20 mouse cellular contexts compared by ENCODE assay signal in genomic region chr16:29686141-29686540, GRCm38 (mm10).
A peak's percentile ranks its signal among the peaks of the same experiment; 100 is the strongest.
DNase-seq lines count a peak whose midpoint lies in the region; ATAC-seq and TF ChIP-seq lines count a peak whose summit lies in the region.
"Had no signal": no experiment of that assay in that cellular context is flagged by ENCODE, and none has a peak within 500 bp of the region (broad histone marks: within the 10 kb centered on the region; RNA-seq: fewer than 3 reads in every experiment).

No protein-coding gene starts in this region.

- DNase-seq in heart, adult 11 months, result peak; percentile 80
- DNase-seq in heart, postnatal 10 days, result no peak
- DNase-seq in kidney, postnatal 14 days, result peak; percentile 18
- peak; percentile 19 for DNase-seq in brain, embryonic 14.5 days (ENCODE audit: low read depth)
- peak; percentile 19 for DNase-seq in lung, postnatal 25 days (ENCODE audit: low spot score)
- DNase-seq in layer of hippocampus, postnatal 36 days, result no peak
- DNase-seq: adrenal gland, postnatal 14 days; cerebellum, adult 18-20 months; cerebellum, adult 9-11 months; cerebellum, postnatal 36 days; gastrocnemius, postnatal 36 days; heart, adult 18-20 months; heart, postnatal 36 days had no signal

- no peak overlapping the region for H3K4me3 ChIP-seq in kidney, embryonic 15.5 days (replicated peaks)
- H3K4me3 ChIP-seq: embryonic facial prominence, embryonic 13.5 days; forebrain, embryonic 15.5 days; heart, embryonic 15.5 days; hindbrain, embryonic 15.5 days had no signal

- no peak overlapping the region for H3K27ac ChIP-seq in kidney, embryonic 15.5 days
- H3K27ac ChIP-seq: embryonic facial prominence, embryonic 13.5 days; forebrain, embryonic 15.5 days; heart, embryonic 15.5 days; hindbrain, embryonic 15.5 days had no signal

- no peaks in the 10 kb centered on the region for H3K9me3 ChIP-seq in kidney, embryonic 15.5 days (replicated peaks)
- H3K9me3 ChIP-seq: embryonic facial prominence, embryonic 13.5 days; forebrain, embryonic 15.5 days; heart, embryonic 15.5 days; hindbrain, embryonic 15.5 days had no signal

- H3K9ac ChIP-seq in kidney, embryonic 15.5 days, result no peak overlapping the region
- H3K9ac ChIP-seq: embryonic facial prominence, embryonic 13.5 days; forebrain, embryonic 15.5 days; heart, embryonic 15.5 days; hindbrain, embryonic 15.5 days had no signal

- TF ChIP-seq POLR2A in brain, embryonic 14.5 days (IDR thresholded peaks at IDR 0.05; ENCODE audit: borderline replicate concordance, extremely low read depth, insufficient read depth, insufficient read length, poor library complexity, severe bottlenecking), result no peak

- H3K36me3 ChIP-seq in kidney, embryonic 15.5 days, result no peaks in the 10 kb centered on the region
- H3K36me3 ChIP-seq: embryonic facial prominence, embryonic 13.5 days; forebrain, embryonic 15.5 days; heart, embryonic 15.5 days; hindbrain, embryonic 15.5 days had no signal

- intact Hi-C loops in heart, postnatal 10 days (cut with DNase I), result no loop called here

- H3K27me3 ChIP-seq in kidney, embryonic 15.5 days, result peaks cover 26% of the 10 kb centered on the region
- H3K27me3 ChIP-seq: embryonic facial prominence, embryonic 13.5 days; forebrain, embryonic 15.5 days; heart, embryonic 15.5 days had no signal

- peaks cover 25% of the 10 kb centered on the region for H3K4me1 ChIP-seq in kidney, embryonic 15.5 days

- no peak for ATAC-seq in kidney, embryonic 15.5 days (replicated peaks; ENCODE audit: low FRiP score)
- ATAC-seq in activated CD4-positive, CD25-positive, alpha-beta regulatory T cell, adult 4 months, result no peak
- ATAC-seq: forebrain, embryonic 15.5 days had no signal

- no peak for TF ChIP-seq CTCF in brain, embryonic 14.5 days (IDR thresholded peaks at IDR 0.05; ENCODE audit: borderline replicate concordance, extremely low read depth, insufficient read depth, insufficient read length)

- WGBS in kidney, embryonic 15.5 days, result 70% methylated on average over 6 of the region's 6 CpGs

- H3K4me2 ChIP-seq in kidney, embryonic 15.5 days, result no peak overlapping the region
- H3K4me2 ChIP-seq: embryonic facial prominence, embryonic 13.5 days; forebrain, embryonic 15.5 days; heart, embryonic 11.5 days; heart, embryonic 15.5 days; hindbrain, embryonic 15.5 days had no signal

Comparison
In these comparisons a context has a peak if more than half of its experiments do, and no peak if none do; other contexts are left out.
1. DNase-seq: peak in heart, adult 11 months (single experiment), kidney, postnatal 14 days (single experiment), brain, embryonic 14.5 days (single experiment) and lung, postnatal 25 days (single experiment); none in heart, postnatal 10 days (0 of 2) and layer of hippocampus, postnatal 36 days (0 of 2).